ENCODE assay signal across 13 mouse cellular contexts in genomic region chr12:4117579-4117978, GRCm38 (mm10). TPM values are rescaled to one million over a fixed set of nuclear protein-coding genes. Genes with fewer than 3 reads are reported as not detected.
DNase-seq lines count a peak whose midpoint lies in the region; ATAC-seq lines count a peak whose summit lies in the region.
"Had no signal": no experiment of that assay in that cellular context is flagged by ENCODE, and none has a peak within 500 bp of the region (broad histone marks: within the 10 kb centered on the region; RNA-seq: fewer than 3 reads in every experiment).

No protein-coding gene starts in this region.

- H3K27ac ChIP-seq in heart, embryonic 12.5 days (ENCODE audit: poor library complexity, severe bottlenecking) = peak overlapping the region; percentile 30; the same call in 1 of the 2 replicates
- 0 out of 2 replicates have a peak overlapping the region, but pooled peaks have one; percentile 47 for H3K27ac ChIP-seq in limb, embryonic 15.5 days
- no peak overlapping the region for H3K27ac ChIP-seq in hindbrain, embryonic 13.5 days

- no peak overlapping the region for H3K4me3 ChIP-seq in heart, embryonic 12.5 days
- H3K4me3 ChIP-seq in limb, embryonic 15.5 days = no peak overlapping the region
- no peak overlapping the region for H3K4me3 ChIP-seq in hindbrain, embryonic 13.5 days
- H3K4me3 ChIP-seq: myocyte had no signal

- H3K9me3 ChIP-seq in heart, embryonic 12.5 days (replicated peaks) = no peaks in the 10 kb centered on the region
- H3K9me3 ChIP-seq in limb, embryonic 15.5 days = no peaks in the 10 kb centered on the region
- no peaks in the 10 kb centered on the region for H3K9me3 ChIP-seq in hindbrain, embryonic 13.5 days

- H3K9ac ChIP-seq in heart, embryonic 12.5 days = no peak overlapping the region; the same call in 1 of the 2 replicates
- no peak overlapping the region for H3K9ac ChIP-seq in limb, embryonic 15.5 days
- H3K9ac ChIP-seq in hindbrain, embryonic 13.5 days = no peak overlapping the region

- DNase-seq in heart, adult 9 months (ENCODE audit: low spot score in 2 of 2) = no peak
- DNase-seq in brain, adult 2 months (ENCODE audit: low read depth, low spot score) = peak; percentile 89
- peak; percentile 35 to 43 for DNase-seq in layer of hippocampus, adult 8-10 months (ENCODE audit: low spot score in 2 of 2)
- DNase-seq in T-cell, adult 2 months (ENCODE audit: low spot score) = no peak
- DNase-seq in spleen, adult 18-20 months = no peak
- DNase-seq: cerebellum, adult 9-11 months; kidney, adult 18-20 months; lung, adult 18-20 months had no signal

- 0 out of 2 replicates have a peak, but pooled peaks have one; percentile 22 for ATAC-seq in heart, embryonic 12.5 days (ENCODE audit: insufficient number of reproducible peaks, low FRiP score)
- ATAC-seq in limb, embryonic 15.5 days (ENCODE audit: insufficient number of reproducible peaks, low FRiP score, low TSS enrichment, low read depth) = peak; percentile 67; the same call in 1 of the 2 replicates
- ATAC-seq in hindbrain, embryonic 13.5 days (ENCODE audit: low FRiP score) = no peak
- ATAC-seq: forebrain, embryonic 14.5 days had no signal

- 37% methylated on average over 4 of the region's 4 CpGs for WGBS in heart, embryonic 12.5 days
- WGBS in limb, embryonic 15.5 days = 45% methylated on average over 4 of the region's 4 CpGs
- WGBS in hindbrain, embryonic 13.5 days = 79% methylated on average over 4 of the region's 4 CpGs

- peaks cover 24% of the 10 kb centered on the region for H3K4me1 ChIP-seq in heart, embryonic 12.5 days (replicated peaks)
- peaks cover 6% of the 10 kb centered on the region; the same call in 1 of the 2 replicates for H3K4me1 ChIP-seq in limb, embryonic 15.5 days
- H3K4me1 ChIP-seq in hindbrain, embryonic 13.5 days (replicated peaks) = no peaks in the 10 kb centered on the region

- no peak overlapping the region for H3K4me2 ChIP-seq in heart, embryonic 12.5 days
- H3K4me2 ChIP-seq in limb, embryonic 15.5 days = no peak overlapping the region
- H3K4me2 ChIP-seq in hindbrain, embryonic 13.5 days = no peak overlapping the region

- peaks cover 8% of the 10 kb centered on the region for H3K36me3 ChIP-seq in heart, embryonic 12.5 days
- no peaks in the 10 kb centered on the region for H3K36me3 ChIP-seq in limb, embryonic 15.5 days
- H3K36me3 ChIP-seq in hindbrain, embryonic 13.5 days = peaks cover 6% of the 10 kb centered on the region

- H3K27me3 ChIP-seq in heart, embryonic 12.5 days (replicated peaks) = no peaks in the 10 kb centered on the region
- no peaks in the 10 kb centered on the region for H3K27me3 ChIP-seq in limb, embryonic 15.5 days
- no peaks in the 10 kb centered on the region for H3K27me3 ChIP-seq in hindbrain, embryonic 13.5 days

RNA-seq across cellular contexts. Expression of gene Adcy3, which starts 15.3 kb away (rescaled TPM):
- 7.4 and 7.8 TPM in 2 replicates for polyA plus RNA-seq in heart, embryonic 12.5 days (2016; fragmentation: Nextera tagmentation; extraction: Ambion mirVana)
- 10 to 100 TPM; 45.8 to 57.2 (median 51.6) TPM for total RNA-seq in layer of hippocampus, adult 8-10 months (2022)
- polyA plus RNA-seq in limb, embryonic 15.5 days (2015; fragmentation: Nextera tagmentation; extraction: Ambion mirVana) = 11.4 and 14.1 TPM in 2 replicates
- 7.0 and 7.1 TPM in 2 replicates for polyA plus RNA-seq in hindbrain, embryonic 13.5 days (2015; fragmentation: Nextera tagmentation; extraction: Ambion mirVana)

RNA-seq across cellular contexts. Expression of gene Dnajc27, which starts 35.2 kb away (rescaled TPM):
- polyA plus RNA-seq in heart, embryonic 12.5 days (2016; fragmentation: Nextera tagmentation; extraction: Ambion mirVana) = 10.1 and 10.6 TPM in 2 replicates
- total RNA-seq in layer of hippocampus, adult 8-10 months (2022) = 10 to 100 TPM; 77.2 to 91.1 (median 82.4) TPM
- polyA plus RNA-seq in limb, embryonic 15.5 days (2015; fragmentation: Nextera tagmentation; extraction: Ambion mirVana) = 5.1 and 5.5 TPM in 2 replicates
- 14.7 and 14.8 TPM in 2 replicates for polyA plus RNA-seq in hindbrain, embryonic 13.5 days (2015; fragmentation: Nextera tagmentation; extraction: Ambion mirVana)

Comparison
In these comparisons a context has a peak if more than half of its experiments do, and no peak if none do; other contexts are left out.
1. DNase-seq: peak in brain, adult 2 months (single experiment) and layer of hippocampus, adult 8-10 months (2 of 2); none in heart, adult 9 months (0 of 2), T-cell, adult 2 months (single experiment) and spleen, adult 18-20 months (0 of 2).